Mouse (Mus musculus) liver, postnatal 0 days (tissue): ENCODE results near the gene Fbxo34.

Experiments used
- CTCF ChIP-seq: sonication (generic); IDR thresholded peaks from 2 replicates; pipeline ENCODE4 v1.5.1; 2016; ENCODE audit warnings: antibody characterized with exemption, low read depth
- EP300 ChIP-seq: IDR thresholded peaks from 2 replicates; pipeline ENCODE4 v1.6.1; 2016; ENCODE audit warnings: antibody characterized with exemption, low read depth, mild to moderate bottlenecking

- TF ChIP-seq CTCF, result no peak
- no peak for TF ChIP-seq EP300
These were observed 63.4 kb downstream of the Fbxo34 start for GRCm38 (mm10) chr14:47513606-47514005.
